Mouse (Mus musculus) heart, postnatal 25 days (tissue): ENCODE measurements around the gene Rgs9. TPM values are rescaled to one million over a fixed set of nuclear protein-coding genes. Genes with fewer than 3 reads are reported as not detected.
A peak's percentile ranks its signal among the peaks of the same experiment; 100 is the strongest.
"Not testable (repeated sequence)": the region's sequence is repeated elsewhere in the genome, so short reads cannot be mapped to it uniquely, and the experiment has no call there.

Experiments
- DNase-seq: peaks from one replicate; pipeline ENCODE4 v3.0.0; 2022; ENCODE audit warnings: low spot score
- intact Hi-C: fragments of 180-260 bp; cut with DNase I; formaldehyde crosslinking; loops from one replicate; pipeline ENCODE4 v1.15.1; 2025
- total RNA-seq, 2 experiments: library from RNA; stranded (reverse); gene quantifications; 2 replicates each; pipeline ENCODE4 v1.2.3; 2021

Gene Rgs9
- total RNA-seq, 2 experiments from 2014 or later: 0.10 to 0.14 TPM

DNA sequence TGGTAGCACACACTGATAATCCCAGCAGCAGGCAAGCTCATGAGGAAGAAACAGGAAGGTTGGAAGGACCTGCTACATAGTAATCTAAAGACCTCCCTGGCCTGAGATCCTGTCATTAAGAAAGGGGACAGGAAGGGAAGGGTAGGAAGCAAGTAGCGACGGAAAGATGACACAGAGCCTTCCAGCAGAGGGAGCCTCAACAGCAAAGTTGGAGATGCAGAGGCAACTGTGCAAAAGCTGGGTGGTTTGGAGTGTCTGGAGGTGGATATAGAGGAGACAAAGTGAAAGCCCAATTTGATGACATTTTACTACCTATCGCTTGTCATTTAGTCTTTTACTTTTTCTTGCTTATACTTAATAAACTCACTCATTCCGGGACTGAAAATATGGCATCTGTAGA is 19.0 kb upstream of the Rgs9 start:
- DNase-seq: no peak
- intact Hi-C loops: loop anchor here (5.0 to 10.0 kb wide), 2 partner anchors 270 to 538 kb away; no protein-coding TSS in a partner anchor

DNA sequence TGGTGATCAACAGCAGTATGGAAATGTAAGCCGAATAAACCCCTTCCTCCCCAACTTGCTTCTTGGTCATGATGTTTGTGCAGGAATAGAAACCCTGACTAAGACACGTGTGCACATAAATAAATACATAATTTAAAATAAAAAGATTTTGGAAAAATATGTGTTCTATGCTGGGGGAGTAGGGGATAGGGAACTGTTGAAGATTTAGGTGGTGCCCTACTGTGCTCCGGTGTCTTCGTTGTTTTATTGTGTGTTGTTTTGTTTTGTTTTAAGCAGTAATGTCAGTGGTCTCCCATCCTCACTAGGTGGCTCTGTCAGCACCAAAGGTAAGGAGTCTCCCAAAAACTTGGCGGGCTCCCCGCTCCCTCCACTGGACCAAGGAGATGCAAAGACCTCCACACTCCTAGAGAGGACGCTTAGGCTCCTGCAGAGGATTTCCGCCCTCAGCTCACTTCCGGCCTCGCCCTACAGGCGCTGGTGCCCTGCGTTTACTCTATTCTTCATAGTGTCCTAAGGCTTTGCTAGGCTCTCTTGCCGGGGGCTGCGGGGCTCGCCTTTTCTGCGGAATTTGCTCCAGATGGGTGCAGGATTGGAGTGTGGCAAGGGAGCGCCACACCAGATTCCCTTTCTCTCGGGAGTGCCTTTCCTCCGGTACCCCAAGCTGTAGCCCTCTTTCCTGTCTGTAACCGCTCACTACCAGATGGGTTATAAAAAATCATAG is 14.1 kb upstream of the Rgs9 start:
- peak; percentile 42 for DNase-seq
- intact Hi-C loops: loop anchor here (10.0 kb wide), 1 partner anchor 543 kb away; no protein-coding TSS in a partner anchor

DNA sequence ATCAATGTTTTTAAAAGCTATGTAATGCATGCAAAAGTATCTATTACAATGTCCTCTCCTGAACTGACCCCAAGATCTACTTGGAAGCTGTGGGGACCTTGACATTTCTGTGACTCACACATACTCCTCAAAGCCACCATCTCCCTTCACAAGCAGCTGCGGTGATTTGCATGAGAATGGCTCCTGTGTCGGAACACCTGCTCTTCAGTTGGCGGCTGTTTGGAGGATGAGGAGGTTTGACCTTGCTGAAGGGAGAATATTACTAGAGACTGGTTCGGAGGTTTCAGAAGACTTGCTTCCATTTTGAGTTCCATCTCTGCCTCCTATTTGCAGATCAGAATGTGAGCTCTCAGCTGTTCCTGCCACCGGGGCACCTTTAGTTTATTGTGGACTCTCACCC is 7.8 kb upstream of the Rgs9 start:
- intact Hi-C loops: no loop called here

DNA sequence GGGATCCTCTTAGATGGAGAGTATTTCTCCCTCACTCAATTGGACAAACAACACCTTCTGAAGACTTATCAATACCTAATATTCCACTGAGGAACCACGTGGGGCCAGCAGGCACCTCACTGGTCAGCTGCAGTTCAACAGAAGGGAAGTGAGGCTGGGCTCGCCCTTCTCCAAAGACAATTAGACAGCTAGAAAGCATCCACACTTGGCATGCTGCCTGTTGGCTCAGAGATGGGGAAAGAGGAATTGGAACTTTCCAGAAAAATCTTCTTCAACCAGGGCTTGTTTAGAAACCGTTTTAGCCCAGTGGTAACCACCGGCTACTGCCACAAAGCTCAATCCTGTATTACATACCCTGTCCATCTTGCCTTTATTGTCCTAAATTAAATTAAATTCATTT is 4.4 kb upstream of the Rgs9 start:
- intact Hi-C loops: no loop called here
- peak; percentile 19 for DNase-seq

More for the DNA sequence above, 7.8 kb upstream of the Rgs9 start:
- DNase-seq: no peak

DNA sequence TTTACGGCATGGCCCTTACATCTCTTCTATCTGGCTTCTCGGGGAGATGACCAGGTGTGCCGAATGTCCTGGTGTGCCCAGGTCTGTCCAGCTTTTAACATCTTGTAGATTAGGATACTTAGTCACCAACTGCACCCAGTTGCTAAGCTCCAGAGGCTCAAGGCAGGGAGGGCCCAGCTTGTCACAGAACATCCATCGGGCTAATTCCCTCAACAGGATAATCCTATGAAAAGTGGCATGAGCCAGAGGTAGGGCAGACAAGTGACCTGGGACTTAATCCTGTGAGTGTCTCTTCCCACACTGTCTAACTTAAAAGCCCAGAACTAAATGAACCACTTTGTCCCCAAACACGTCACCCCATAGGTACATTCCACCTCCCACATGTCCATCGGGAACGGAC is 898 bp downstream of the Rgs9 start:
- DNase-seq: no peak
- intact Hi-C loops: no loop called here

DNA sequence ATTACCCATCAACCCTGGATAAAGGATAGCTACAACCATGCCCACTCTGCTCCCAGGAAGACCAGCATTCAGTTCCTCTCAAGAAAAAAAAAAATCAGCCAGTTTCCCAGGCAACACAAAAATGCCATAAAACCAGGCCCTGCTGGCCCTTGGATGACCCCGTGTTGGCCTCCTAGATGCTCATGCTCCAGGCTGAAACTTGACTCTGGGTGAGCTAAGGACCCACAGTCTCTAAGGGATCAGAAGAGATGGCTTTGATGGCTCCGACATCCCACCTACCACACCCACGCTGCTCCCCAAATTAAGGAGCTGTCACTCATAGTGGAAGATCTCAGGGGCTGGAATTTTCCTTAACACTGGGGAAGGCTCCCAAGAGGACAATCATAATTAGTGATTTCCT is 5.9 kb downstream of the Rgs9 start:
- intact Hi-C loops: no loop called here
- no peak for DNase-seq

DNA sequence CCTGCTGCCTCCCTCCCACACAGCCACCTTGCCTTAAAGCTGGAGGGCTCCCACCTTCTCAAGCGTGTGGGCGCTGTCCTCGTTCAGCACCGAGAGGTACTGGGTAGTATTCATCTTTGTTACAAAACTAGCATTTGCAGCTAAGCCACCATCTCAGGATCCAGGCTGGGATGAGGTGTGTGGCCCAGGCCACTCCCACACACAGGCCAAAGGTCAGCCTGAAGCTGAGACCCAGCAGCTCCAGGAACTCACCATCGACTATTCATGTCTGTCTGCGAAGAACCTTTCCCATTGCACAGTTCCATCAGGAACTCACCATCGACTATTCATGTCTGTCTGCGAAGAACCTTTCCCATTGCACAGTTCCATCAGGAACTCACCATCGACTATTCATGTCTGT is 8.6 kb downstream of the Rgs9 start:
- intact Hi-C loops, DNase-seq: not testable (repeated sequence)

DNA sequence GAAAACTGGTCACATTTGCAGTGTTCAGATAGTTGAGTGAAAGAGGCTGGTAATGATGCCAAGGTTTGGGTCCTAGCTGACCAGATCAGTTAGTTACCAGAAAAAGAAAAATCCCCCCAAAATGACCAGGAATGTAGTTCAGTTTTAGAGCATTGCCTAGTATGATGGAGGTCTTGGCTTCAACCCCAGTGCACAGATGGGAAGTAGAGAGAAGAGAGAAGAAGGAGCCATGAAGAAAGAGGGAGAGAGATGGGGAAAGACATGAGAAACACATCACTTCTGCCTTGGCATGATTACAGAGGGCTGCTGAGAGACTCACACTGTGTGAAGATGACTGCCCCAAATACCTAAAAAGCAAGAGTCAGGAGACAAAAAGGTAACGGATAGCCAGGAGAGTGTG is 13.1 kb downstream of the Rgs9 start:
- intact Hi-C loops: no loop called here
- DNase-seq: no peak

DNA sequence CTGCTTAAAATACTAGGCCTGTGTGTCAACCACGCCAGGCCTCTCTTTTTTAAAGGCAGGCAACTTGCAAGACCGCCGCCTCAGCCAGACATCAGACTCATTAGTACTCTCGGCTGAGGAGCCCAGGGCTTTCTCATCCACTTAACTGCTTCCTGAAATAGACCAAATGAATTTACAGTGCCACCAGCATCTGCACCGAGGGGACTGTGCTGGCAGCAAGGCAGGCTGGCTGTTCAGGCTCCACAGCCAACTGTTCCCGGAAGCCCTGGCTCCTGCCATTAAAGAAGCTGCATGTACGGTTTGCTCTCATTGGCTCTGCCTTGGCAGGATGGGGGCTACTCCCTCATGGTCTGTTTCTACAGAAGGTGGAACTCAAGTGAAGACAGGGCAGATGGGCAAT is 19.7 kb downstream of the Rgs9 start:
- intact Hi-C loops: no loop called here
- no peak for DNase-seq

DNA sequence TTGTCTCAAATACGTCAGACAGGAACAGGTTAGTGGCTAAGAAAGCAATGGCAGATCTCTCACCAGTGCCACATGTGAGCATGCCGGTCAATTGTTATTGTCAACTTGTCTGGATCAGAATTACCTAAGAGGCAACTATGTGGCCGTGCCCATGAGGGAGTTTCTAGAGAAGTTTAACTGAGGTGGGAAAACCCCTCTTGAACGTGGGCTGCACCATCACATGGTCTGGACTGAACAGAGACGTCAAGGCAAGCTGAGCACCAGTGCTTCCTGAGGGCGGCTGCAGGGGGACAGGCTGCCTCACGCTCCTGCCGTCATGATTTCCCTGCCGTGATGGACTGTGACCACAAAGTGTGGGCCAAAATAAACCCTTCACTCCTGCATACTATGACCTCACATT is 26.5 kb downstream of the Rgs9 start:
- DNase-seq: no peak
- intact Hi-C loops: no loop called here

DNA sequence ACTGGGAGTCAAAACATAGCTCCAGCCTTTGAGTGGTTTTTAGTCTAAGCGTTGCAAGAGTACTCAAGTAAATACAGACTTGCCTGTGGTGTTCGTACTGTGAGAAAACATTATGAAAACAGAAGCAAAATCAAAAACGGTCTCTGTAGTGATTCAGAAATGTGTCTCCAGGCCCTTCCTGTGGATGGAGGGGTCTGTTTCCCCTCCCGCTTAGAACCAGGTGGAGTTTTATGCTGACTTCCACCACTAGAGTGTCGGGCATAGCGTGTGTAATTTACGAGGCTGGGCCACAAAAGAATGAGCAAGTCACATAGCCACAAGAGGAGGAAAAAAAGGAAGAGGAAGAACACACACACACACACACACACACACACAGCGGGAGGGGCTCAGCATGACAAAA is 27.6 kb downstream of the Rgs9 start:
- intact Hi-C loops: no loop called here
- DNase-seq: no peak

DNA sequence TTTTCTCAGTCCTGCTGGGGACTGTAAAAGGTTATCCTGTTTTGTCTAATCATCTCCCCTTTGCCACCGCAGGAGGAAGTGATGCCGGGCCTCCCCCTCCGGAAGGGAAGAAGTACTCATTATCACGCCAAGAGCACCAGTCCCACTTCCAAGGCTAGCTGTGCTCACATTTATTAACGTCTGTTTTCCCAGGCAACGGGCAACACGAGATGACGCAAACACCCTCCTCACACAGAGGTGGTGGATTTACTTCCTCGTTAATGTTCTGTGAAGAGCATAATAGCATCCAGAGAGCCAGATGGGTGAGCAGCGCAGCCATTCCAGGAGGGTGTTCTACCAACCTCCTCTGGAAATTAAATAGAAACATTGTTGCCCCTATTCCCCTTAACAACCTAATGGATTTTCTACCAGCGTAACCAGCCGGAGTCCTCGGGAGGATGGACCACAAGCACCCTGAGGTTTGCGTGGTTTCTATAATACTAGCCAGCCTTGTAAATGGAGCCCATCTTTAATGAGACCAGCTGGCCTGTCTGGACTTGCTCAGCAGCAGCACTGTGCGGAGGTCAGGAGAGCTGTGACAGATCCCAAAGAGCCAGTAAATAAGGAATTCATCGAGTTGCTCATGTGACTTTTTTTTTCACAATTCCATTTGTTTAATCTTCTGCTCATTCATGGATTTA is 28.1 kb downstream of the Rgs9 start:
- intact Hi-C loops: no loop called here
- DNase-seq: no peak

DNA sequence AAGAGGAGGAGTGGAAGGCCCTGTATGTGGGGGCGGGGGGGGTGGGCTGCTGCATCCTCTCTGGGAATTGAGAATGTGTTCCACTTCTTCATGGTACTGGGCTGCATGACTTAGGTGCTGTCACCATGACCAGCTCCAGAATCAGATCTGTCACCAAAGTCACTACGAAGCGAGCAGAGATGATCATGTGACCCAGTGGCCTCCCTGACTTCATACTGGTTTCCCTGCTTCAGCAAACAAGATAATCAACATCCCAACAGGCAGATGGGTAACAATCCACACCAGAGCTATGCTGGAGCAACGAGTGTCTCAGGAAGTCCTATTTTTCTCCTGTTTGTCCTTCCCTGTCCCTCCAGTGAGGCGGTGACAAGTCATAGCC is 28.7 kb downstream of the Rgs9 start:
- DNase-seq: no peak
- intact Hi-C loops: no loop called here

DNA sequence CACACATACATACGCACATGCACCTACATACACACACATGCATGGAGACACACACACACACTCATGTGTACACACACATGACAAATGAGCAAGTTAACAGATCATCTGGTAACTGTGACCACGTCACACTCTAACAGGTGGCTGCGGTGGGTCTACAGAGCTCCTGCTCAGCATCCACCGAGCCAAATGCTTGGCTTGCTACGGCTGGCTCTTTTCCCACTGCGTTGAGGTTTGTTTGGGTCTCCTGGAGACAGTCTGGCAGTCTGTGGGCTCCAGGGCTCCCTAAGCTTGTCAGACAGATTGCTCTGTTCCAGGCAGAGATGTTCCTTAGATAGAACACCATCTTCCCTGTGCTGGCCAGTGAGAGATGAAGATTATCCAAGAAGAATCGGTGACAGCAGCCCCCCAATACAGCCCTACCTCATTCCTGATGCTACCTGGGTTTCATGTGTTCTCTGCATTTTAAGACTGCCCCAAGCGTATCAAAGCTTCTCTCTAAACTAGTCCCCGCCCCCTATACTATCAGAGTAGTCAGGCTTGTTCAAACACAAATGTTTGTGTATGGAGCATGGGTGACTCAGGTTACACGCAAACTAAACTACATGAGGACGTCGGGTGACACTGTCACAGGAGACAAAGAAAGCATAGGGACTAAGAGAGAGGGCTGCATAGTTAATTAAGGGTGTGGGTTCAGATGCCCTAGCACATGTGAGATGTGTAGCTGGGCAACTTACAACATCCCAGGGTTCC is 31.6 kb downstream of the Rgs9 start:
- intact Hi-C loops: no loop called here
- DNase-seq: no peak

DNA sequence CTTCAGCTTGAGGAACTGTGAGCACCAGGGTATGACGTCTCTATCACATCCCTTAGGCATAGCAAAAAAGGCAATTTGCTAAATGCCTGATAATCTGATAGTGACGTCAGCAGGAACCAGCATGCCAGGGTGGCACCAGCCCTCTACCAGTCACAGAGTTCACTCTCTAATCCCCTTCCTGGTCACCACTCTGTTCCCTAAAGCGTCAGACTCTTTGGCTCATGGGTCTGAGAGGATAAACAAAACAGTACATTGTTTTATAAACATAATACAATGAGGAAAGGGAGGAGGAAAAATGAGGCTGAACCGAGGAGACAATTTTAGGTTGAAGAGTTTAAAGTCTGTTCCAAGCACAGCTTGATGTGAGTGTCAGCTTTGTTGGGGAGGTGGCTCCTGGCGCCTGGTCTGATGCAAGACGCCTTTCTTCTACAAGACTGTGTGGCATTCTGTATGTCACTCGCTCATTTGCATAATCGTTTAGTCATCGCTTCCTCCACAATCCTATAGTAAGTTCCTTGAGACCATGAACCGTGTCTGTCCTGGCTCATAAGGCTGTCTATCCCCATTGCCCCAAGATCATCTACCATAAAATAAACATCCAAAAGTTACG is 33.7 kb downstream of the Rgs9 start:
- intact Hi-C loops: no loop called here

DNA sequence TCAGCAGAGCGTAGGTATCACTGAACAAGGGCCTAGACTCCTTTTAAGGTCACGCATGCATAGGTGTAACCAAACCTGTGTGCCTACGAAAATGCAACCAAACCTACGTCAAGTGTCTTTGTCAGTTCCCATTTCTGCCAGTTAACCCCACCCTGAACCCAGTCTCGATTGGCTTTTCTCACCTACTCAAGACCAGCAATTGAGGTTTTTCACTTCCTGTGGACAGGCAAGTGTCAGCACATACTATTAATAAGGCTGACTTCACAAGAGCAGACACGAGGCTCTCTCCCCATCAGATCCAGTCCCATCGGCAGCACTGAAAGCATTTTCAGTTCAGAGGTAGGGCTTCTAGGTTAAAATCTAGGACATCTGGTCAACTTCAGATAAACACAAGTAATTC is 37.4 kb downstream of the Rgs9 start:
- intact Hi-C loops: no loop called here
- DNase-seq: no peak

More for the DNA sequence above, 33.7 kb downstream of the Rgs9 start:
- no peak for DNase-seq

DNA sequence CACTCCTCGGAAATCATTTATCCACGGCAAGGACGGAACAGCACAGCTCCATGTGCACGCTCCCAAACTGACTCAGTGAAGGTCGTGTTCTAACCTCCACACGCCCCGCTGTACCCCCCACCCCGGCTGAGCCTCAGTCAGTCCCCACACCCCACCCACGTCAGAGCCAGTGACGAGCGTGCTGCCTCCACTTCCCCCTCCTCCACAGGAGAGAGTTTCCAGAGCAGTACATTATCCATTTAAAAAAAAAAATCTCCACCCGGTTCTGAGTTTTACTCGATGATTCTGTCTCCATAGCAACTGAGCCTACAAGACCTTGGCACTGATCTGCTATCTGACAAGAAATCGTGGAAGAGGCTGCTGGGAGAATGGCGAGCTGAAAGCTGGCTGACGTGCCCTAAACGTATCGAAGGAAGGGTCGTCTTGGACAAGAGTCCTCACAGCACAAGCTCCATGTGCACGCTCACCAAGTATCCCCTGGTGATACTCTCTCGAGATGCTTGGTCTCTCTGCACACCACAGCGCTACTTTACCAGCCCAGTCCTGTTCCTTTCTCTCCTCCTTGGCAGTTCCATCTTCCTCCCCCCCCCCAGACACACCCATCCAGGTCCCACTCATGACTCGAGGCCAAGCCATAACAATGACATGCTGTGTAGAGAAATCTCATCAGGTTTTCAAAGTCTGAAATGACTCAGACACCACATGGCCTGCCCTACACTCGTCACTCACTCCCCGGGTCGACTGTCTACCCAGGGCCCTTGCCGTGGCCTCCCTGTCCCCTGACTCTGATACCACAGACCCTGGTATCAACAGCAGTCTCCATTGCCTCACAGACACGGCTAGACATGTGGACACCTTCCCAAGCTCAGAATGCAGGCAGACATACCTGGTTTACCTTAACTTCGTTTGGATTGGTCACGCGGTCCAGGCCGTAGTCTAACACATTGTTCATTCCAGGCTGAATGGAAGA is 38.7 kb downstream of the Rgs9 start:
- DNase-seq: no peak
- intact Hi-C loops: no loop called here

DNA sequence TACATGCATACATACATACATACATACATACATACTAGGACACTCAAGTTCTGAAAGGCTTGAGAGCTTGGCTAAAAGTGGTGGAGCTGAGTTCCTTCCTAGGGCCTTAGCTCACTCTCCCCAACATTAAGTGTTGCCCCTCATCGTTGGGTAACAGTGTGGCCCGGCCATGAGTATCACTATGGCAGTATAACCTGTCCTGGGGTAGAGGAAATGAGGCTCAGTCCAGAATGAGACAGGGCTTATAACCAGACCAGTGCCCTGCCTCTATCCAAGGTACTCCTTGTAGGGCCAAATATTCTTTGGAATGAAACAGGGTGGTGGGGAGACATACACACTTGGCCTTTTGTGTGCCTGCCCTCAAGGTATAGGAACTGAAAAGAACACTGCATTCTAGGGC is 40.1 kb downstream of the Rgs9 start:
- DNase-seq: no peak
- intact Hi-C loops: no loop called here

DNA sequence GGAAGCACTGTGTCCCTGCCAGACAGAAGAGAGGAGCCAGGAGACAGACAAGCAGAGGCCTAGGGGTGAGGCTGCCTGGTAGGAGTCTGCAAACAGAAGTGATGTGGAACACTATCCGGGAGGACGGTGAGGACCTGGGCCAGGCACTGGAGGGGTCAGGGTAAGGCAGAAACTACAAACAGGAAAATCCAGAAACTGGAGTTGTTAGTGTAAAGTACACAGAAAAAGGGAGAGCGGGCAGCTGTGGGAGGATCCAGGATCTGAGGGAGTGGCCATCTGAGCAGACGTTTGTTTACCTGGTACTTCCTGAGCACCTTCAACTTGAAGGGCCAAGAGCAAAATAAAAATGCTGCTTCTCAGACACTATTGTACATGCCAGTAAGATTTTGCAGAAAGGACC is 42.9 kb downstream of the Rgs9 start:
- DNase-seq: no peak
- intact Hi-C loops: no loop called here

DNA sequence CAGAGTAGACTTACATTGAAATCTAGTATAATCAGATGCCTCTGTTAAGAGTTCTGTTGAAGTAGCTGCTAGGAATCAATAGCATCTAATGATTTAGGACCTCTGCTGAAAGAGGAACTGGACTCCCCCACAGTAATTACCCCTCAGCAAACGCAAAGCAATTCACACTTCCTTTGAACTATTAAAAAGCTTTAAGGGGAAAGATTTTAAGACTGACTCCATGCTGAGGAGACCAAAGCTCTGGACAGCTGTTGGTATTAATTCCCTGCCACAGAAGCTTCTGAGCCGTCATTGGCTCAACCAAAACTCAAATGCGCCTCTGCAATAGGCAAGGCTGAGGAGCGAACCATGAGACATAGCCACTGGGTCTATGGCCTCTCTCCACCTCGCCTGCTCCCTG is 45.4 kb downstream of the Rgs9 start:
- intact Hi-C loops: no loop called here

More for the DNA sequence above, 45.4 kb downstream of the Rgs9 start:
- DNase-seq: no peak
